Mouse (Mus musculus) kidney, postnatal 14 days (tissue): Measurements from ENCODE around the gene Ripor1.
"Not testable (repeated sequence)": the region's sequence is repeated elsewhere in the genome, so short reads cannot be mapped to it uniquely, and the experiment has no call there.

ENCODE experiments used
- DNase-seq: peaks from one replicate; pipeline ENCODE4 v3.0.0; 2022; ENCODE audit warnings: mixed read lengths

Ripor1 gene

DNA sequence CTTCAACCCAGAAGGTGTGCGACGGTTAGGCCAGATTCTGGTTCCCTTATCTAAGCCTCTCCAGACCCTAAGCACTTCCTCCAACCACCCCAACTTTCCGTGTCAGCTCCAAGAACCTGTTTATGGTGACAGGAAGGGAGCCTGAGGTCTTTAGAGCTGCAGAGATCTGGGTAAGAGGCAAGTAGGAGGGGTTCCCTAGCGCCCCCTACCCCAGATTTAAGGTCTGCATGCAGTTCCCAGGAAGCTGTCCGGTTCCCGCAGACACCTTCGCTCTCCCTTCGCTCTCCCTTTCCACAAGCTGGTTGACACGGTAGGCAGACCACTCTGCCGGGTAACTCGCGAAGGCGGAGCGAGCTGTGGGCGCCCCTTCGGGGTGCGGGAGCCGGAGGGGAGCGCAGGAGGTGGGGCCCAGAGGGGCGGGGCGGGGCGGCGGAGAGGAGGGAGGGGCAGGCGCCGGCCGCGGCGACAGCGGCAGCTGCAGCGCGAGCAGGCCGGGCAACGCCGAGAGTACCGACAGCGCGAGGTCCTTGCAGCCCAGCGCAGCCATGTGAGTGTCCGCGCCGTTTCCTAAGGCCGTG is at the start of gene Ripor1:
Gene Ripor1 (plus strand): TSS at position 452 of the 578 bp plus-strand sequence.
- DNase-seq, result peak; percentile 88

DNA sequence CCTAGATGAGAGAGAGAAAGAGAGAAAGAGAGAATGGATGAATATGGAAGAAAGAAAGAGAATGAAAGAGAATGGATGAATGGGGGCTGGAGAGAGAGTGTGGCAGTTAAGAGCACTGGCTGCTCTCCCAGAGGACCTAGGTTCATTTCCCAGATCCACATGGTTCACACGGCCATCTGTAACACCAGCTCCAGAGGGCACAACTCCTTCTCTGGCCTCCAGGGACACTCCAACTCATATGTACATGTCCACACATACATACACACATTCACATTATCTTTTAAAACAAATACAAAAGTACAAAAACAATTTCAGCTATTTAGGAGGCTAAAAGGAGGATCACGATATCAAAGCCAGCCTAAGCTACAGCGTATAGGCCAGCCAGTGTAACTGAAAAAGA is 42.2 kb upstream of the Ripor1 start:
- DNase-seq, result no peak

DNA sequence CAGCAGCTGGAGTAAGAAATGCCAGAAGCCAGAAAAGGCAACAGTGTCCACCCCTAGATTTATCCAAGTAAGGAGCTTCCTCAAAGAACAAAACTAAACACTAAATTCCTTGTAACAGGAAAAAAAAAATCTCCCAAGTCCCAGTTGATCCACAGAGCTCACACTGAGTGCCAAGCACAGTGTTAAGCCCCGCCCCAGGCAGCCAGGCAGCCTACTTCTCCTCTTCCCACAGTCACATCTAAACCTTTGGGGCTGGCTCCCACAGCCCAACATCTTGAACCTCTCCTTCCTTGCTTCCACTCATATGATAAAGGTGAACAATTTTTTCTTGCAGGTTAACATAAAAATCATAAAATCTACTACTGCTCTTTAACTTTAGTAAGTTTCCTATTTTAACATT is 41.2 kb upstream of the Ripor1 start:
- no peak for DNase-seq

DNA sequence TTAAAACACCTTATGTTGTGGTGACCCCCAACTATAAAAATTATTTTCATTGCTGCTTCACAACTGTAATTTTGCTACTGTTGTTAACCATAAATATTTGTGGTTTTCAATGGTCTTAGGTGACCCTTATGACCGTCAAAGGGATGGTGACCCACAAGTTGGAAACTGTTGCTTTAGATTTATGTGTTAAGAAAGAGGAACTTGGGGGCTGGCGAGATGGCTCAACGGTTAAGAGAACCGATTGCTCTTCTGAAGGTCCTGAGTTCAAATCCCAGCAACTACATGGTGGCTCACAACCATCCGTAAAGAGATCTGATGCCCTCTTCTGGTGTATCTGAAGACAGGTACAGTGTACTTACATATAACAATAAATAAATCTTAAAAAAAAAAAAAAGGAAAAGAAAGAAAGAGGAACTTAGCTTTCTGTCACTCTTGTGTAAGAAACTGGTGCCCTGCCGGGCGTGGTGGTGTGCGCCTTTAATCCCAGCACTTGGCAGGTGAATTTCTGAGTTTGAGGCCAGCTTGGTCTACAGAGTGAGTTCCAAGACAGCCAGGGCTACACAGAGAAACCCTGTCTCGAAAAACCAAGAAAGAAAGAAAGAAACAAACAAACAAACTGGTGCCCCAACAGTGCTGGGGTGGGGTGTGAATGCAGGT is 40.4 kb upstream of the Ripor1 start:
- not testable (repeated sequence) for DNase-seq

DNA sequence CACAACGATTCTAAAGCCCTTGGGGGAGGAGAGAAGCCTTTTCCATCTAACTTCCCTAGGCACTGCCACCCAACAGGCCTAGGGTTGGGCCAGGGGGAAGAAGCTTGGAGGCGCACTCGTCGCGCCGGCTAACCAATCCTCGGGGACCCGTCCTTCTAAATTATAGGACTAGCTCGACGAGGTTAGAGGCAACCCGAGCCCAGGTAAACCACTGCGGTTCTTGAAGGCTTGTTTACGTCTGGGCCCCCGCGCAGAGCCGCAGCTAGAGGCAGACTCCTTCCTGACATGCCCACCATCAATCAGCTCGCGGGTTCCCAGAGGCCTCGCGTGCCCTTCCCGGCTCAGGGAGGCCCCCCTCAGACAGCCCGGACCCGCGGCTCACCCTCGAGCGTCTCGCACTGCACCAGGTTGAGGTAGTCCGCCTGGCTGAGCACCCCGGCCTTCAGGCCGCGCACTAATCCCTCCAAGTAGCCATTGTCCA is 39.6 kb upstream of the Ripor1 start:
- no peak for DNase-seq

DNA sequence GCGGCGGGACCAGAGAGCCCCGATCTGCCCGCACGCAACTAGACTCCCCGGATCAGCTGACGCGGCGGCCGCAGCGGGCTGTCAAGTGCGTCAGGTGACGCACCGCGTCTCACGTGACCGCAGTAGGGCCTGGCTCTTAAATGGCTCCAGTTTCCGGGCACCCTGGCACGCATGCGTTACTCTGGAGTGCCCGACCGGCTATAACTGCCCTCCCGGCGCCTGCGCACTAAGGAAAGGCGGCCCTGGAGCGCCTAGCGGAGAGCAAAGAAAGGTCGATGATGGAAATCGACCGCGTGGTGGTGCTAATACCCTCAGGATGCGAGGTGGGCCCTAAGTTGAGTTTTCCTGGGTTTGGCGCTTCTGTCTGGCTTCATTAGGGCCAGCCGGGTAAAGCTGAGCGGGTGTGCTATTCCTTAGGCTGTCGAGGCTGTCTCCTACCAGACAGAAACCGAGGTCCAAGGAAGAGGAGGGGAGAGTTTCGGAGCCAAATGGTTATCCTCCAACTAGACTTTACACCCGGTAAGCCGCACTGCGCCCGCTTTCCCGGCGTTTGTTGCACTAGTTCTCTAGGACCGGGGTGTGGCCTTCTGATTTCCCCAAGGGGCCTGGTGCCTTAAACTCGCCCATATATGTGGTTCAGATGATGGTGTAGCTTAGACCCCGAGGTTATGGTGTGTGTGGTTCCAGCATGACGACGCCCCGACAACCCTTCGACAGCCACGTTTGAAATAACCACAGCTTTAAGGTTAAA is 38.9 kb upstream of the Ripor1 start, which contains the start of gene Atp6v0d1:
Gene Atp6v0d1 (minus strand): TSS at position 96 of the 751 bp plus-strand sequence.
- DNase-seq, result peak; percentile 100

DNA sequence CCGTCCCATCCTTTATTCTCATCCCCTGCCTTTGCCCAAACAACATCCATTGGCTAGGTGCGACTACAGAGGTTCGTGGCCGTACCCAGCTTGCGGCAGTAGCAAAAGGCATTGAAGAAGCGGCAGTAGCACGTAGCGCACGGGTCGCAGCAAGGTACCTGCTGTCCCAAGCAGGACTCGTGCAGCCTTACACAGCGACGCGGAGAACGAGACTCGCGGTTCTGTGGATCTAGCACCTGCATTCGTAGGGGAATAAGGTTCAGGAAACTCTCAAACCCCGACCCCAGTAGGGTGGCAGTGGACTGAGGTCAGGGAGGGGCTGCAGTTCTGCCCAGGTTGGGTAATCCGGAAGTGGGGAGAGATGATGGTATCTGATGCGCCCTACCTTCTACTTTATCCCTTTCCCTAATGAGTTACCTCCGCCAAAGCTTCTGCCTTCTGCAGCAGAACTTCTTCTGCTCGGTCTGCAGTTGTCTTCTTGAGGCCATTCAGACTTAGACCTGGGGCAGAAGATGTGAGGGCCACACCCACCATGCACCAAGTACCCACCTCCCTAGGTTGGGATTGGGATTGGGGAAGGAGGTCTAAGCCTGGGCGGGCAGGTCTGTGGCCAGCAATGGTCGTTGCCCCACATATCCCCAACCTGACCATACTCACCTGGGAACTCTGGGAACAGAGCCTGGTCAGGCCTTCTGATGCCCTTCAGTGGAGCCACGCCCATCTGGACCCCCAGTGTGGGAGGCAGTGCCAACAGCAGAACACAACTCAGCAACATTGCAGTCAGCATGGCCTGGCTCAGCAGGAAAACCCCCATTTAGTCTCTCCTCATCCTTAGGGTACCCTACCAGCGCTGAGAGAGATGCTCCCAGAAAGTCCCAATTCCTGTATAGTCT is 38.1 kb upstream of the Ripor1 start:
- DNase-seq, result peak; percentile 39

DNA sequence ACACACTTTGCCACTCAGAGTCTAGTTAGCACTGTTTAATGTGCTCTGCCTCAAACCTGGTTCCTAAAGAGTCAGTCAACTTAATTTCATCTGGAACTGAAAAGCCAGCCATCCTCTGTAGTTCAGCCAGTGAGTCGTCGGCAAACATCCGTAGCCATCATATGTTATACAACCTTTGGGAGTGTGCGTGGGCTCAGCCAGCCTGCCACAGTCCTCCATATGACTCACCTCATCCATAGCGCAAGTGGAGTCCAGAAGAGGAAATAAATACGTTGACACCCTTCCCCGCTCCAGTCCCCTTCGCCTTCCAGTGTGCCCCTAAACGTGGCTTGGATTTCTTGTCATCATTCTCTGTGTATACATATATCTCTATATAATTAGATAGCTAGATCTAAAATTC is 33.2 kb upstream of the Ripor1 start:
- DNase-seq, result no peak

DNA sequence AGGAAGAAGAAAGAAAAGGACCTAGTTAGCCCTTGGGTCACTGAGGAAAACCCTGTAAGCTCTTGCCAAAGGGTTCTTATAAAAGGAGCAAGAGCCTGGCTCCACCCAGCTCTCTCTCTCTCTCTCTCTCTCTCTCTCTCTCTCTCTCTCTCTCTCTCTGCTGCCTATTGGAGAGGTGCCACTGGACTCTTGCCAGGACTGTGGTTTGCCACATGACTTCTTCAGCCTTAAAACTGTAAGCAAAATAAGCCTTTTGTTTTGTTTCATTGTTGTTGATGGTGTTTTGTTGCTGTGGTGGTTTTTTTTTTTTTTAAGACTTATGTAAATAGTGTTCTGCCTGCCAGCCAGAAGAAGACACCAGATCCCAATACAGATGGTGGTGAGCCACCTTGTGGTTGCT is 31.6 kb upstream of the Ripor1 start:
- DNase-seq, result peak; percentile 70

DNA sequence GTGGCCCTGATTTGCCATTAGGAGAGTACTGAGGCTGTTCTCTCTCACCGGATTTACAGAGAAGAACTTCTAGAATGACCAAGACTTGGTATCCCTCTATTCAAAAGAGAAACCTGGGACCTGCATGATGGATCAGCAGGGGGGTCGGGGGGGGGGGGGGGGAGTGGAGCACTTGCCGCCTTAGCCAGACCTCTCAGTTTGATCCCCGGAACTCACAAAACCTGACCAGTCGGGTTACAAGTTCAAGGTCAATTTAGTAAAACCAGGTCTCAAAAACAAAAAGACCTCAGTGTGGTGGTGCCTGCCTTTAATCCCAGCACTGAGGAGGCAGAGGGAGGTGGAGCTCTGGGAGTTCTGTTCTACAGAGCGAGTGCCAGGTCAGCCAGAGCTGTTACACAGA is 30.3 kb upstream of the Ripor1 start:
- no peak for DNase-seq

DNA sequence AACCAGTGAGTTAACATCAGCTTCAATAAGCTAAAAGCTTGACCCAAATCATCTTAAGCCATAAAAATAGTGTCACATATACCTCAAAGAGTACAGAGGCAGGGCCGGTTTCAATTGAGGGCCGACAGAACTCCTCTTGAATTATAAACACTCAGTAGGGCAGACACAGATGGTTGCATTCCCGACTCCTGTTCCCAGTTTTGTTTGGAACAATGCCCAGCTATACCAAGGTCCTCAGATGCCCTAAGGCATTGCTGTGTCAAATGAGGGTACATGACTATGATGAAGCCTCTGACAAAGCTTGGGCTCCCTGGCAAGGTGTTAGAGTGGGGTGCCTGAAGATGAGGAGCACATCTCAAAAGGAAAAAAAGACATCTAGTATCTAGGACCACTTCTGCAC is 29.5 kb upstream of the Ripor1 start:
- DNase-seq, result peak; percentile 39

DNA sequence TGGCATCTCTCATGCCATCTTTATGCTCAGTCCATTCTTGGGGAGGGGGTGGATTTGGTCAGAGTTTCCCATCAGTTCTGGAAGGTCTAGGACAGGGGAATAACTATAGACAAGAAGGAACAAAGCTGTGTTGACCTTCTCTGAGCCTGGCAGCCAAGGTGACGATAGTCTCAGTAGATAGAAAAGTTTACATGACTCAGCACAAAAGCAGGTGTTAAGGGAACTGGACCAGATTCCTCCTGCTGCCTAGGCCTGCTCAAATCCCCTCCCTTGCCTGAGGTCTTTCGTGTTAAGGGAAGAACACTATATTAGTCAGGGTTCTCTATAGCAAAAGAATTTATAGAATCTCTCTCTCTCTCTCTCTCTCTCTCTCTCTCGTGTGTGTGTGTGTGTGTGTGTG is 25.3 kb upstream of the Ripor1 start:
- no peak for DNase-seq

DNA sequence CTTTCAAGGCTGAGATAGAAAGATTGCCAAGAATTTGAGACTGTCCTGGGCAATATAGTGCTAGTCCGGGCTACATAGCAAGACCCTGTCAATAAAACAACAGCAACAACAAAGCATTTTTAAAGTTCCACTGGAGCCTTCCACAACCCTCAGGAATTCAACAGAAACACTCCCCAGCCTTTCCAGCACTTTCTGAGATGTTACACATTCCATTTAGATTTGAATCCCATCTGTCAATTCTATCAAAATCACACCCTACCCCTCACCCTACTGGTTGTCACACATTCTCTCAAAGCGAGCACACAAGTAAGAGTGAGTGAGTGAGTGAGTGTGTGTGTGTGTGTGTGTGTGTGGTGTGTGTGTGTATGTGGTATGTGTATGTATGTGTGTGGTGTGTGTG is 12.6 kb upstream of the Ripor1 start:
- DNase-seq, result no peak

DNA sequence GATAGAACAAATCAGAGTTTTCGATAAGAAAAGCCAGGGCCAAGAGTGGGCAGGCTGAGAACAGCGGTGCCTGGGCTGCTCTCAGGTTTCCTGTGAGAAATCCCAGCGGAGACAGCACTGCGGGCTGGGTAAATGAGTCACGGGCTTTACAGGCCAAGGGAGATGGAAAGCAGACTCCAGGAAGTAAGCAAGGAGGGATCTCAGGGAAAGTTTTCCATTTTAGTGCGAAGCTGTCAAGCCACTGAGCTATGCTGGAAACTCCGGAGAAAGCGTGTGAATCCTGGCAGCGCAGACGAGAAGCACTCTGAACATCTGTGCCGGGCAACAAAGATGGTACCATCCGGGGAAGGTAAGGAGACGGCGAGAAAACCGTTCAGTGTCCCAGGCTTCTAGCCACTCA is 11.2 kb upstream of the Ripor1 start:
- DNase-seq, result peak; percentile 62

DNA sequence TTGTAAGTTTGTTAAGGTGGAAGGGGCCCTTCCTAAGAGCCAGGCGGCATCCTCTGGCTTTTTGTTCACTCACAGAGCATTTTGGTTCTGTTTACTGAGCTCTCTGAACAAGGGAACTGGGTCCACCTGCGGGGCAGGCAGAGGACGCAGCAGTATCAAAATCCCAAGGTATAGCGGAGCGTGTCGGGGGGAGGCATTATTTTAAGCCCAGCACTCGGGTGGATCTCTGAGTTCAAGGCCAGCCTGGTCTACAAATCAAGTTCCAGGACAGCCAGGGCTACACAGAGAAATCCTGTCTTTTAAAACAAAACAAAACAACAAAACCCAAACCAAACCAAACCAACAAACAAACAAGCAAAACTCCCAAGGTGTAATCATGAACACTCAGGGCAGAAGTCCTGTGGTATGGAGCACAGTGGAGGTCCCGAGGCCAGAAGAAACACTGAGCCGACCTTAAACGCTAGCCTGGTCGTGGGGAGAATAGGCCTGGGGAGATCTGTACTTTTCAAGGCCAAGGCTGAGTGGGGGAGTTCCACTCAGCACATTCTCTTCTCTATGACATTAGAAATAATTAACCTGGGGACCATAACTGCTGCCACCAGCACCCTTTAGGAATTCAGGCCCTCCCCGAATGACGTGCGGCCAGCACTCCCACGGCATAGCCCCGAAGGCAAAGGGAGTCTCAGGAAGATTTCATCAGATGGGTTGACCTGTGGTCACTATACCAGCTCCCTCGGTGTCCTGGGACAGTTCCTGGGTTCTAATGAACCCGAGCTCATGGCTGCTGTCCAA is 10.4 kb upstream of the Ripor1 start:
- DNase-seq, result peak; percentile 80

DNA sequence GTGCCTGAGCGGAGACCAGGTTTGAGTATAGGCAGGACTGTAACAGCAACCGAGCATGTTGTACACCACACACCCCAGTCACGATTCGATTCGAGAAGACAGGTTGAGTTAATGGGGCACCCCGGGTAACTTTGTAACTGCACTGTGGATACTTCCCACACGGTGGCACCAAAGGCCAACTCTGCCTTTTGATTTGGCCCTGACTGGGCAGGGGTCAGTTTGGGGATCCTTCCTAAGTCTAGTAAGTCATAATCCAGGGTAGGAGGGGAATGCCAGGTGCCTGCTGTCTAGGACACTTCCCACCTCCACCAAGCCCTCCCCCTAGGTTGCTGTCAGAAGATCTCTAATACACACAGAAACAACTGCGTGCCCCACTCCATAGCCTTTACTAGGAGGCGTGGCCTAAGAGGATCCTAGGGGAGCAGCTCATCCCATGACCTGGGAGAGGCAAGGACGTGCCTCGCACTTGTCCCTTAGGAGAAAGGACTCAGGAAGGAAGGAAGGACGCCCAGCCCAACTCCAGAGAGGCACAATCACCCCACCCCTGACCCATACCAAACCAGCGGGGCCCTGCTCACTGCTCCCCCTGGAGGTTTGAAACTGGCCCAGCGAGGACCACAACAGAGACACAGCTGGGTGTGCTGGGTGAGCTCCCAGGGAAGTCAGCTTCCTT is 8.6 kb upstream of the Ripor1 start:
- peak; percentile 86 for DNase-seq

DNA sequence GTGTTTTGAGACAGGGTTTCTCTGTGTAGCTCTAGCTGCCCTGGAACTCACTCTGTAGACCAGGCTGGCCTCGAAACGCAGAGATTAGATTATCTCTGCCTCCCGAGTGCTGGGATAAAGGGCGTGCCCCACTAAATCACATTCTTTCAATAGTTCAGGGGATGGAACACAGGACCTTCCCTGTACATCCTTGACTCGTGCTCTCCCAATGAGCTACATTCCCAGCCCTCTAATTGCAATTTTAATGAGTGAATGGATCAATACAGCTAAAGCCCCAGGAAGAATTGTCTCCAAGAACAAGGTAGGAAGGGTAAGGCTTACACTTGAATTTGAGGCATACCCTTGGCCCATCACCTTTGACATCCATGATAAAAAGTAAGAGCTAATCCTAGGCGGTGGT is 6.3 kb upstream of the Ripor1 start:
- DNase-seq, result no peak

DNA sequence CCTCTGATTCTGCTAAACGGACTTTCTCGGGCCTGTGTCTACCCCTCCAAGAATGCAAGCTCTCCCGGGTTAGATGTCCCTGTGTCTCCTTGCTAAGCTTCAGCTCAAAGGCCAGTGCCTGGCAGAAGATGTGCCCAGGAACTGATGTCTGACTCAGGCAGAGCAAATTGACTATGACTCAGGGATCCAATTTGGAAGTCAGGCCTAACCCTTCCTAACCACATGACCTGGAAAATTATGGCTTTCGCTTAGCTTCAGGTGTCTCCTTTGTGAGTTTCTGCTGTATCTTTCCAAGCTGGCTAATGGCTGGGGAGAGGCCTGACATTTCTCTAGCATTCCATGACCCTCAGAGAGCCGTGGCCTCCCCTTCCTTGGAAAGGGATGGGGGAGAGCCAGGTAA is 3.8 kb upstream of the Ripor1 start:
- no peak for DNase-seq

DNA sequence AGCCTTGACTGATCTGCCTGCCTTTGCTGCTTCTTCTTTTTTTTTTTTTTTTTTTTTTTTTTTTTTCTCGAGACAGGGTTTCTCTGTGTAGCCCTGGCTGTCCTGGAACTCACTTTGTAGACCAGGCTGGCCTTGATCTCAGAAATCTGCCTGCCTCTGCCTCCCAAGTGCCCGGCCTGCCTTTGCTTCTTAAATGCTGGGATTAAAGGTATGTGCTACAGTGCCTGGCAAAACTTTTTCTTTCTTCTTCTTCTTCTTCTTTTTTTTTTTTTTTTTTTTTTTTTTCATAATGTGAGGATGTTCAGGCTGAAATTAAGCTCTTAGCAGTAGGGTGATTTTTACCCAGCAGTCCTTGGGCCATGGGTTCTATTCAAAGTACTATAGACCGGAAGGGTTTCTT is 2.5 kb upstream of the Ripor1 start:
- DNase-seq, result not testable (repeated sequence)

DNA sequence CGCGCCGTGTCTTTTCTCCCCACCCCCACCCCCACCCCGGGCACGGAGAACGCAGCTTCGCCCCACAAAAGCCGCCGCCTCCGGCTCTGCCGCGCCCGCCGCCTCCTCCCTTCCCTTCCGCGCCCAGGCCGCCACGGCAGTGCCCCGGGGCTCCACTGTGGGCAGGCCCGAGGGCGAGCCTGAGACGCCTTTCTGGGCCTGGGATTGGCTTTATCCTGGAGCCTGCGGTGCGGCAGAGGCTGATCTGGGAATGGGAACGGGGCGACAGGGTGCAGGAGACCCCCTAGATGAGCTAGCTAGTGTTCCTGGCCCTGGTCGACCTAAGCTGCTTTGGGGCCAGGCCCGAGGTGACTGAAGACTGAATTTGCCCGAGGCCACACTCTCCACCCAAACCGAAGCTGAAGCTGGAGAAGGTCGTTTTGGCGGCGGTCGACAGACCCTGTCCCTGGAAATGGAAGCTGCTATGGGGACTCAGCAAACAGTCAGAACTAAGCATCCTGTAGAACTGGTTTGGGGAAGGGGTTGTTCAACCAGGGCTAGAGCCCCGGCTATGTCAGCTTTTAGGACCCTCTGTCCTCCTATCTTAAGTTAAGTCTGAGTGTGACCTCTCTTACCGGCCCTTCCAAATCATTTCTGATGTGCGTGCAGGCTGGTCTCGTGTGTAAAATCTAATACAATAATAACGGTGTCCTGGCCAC is 585 bp downstream of the Ripor1 start:
- DNase-seq, result peak; percentile 59
